Mouse (Mus musculus): ENCODE measurements around the gene Cryzl2. TPM values are rescaled to one million over a fixed set of nuclear protein-coding genes. Genes with fewer than 3 reads are reported as not detected.

Cryzl2 gene
- total RNA-seq, 1 experiment = 6.9 TPM

DNA sequence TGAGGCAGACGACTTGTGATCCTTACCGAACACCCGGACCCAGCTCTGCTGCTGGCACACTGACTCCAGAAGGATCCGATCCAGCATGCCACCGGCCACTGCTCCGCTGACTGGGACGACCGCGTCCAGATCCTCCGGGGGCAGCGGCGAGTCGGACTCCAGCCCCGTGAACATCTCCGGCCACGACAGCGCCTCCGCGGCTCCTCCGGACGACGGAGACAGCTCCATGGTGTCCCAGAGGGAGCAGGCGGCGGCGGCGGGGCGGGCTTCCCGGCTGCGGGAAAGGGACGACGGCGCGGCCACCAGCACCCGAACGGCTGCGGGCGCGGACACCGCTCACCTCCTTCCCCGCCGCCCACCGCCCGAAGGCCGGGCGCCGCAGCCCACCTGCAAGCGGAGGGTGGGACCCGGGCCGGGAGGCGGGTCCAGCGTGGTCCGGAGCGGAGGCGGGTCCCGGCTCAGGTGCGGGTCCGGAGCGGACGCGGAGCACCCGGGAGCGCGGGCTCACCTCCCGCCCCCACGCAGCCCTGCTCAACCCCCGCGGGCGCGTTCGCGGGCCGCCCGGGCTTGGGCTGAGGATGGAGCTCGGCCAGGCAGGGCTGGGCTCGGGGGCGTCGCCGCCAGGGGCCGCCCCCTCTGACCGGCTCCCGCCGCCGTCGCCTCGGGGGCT lies 46.5 kb upstream of the Cryzl2 start:
- H3K4me3 ChIP-seq (ENCODE audit: insufficient read depth in 1 of 2, low read depth in 1 of 2, low read length in 2 of 2, poor library complexity in 1 of 2, severe bottlenecking in 1 of 2) = peak overlapping the region; percentile 88 to 90
- 0 out of 4 replicates have a peak, but pooled peaks cover 0 to 1% of the 10 kb centered on the region in 2 experiments for H3K4me1 ChIP-seq (ENCODE audit: control insufficient read depth in 2 of 2, insufficient read depth in 2 of 2, low read length in 2 of 2, poor library complexity in 1 of 2)
- in situ Hi-C loops (cut with MboI; ENCODE audit: low sequenced_read_pairs in 2 of 2, unreplicated experiment in 2 of 2) = no loop called here
- H3K27ac ChIP-seq (ENCODE audit: insufficient read depth, low read depth, low read length, poor library complexity, severe bottlenecking) = peak overlapping the region; percentile 54; the same call in 1 of the 2 replicates
- peak overlapping the region; percentile 85 for H3K9ac ChIP-seq (ENCODE audit: insufficient read depth, low read depth, low read length, poor library complexity, severe bottlenecking)
- H3K36me3 ChIP-seq (ENCODE audit: control insufficient read depth, insufficient read depth, low read length, poor library complexity, severe bottlenecking) = no peaks in the 10 kb centered on the region
- TF ChIP-seq HCFC1 (IDR thresholded peaks at IDR 0.05; ENCODE audit: borderline replicate concordance, insufficient read depth, low read length) = no peak
- no peak for TF ChIP-seq ZNF384 (IDR thresholded peaks at IDR 0.05; ENCODE audit: low read depth, low read length)
- TF ChIP-seq ZC3H11A (IDR thresholded peaks at IDR 0.05; ENCODE audit: borderline replicate concordance, low read depth, low read length) = no peak
- no peak for TF ChIP-seq MAFK (IDR thresholded peaks at IDR 0.05; ENCODE audit: insufficient read depth, low read depth, low read length)
- H3K9me3 ChIP-seq (ENCODE audit: control insufficient read depth, insufficient read depth, low read depth, low read length) = no peaks in the 10 kb centered on the region
- DNase-seq (ENCODE audit: low read depth, low spot score) = no peak

DNA sequence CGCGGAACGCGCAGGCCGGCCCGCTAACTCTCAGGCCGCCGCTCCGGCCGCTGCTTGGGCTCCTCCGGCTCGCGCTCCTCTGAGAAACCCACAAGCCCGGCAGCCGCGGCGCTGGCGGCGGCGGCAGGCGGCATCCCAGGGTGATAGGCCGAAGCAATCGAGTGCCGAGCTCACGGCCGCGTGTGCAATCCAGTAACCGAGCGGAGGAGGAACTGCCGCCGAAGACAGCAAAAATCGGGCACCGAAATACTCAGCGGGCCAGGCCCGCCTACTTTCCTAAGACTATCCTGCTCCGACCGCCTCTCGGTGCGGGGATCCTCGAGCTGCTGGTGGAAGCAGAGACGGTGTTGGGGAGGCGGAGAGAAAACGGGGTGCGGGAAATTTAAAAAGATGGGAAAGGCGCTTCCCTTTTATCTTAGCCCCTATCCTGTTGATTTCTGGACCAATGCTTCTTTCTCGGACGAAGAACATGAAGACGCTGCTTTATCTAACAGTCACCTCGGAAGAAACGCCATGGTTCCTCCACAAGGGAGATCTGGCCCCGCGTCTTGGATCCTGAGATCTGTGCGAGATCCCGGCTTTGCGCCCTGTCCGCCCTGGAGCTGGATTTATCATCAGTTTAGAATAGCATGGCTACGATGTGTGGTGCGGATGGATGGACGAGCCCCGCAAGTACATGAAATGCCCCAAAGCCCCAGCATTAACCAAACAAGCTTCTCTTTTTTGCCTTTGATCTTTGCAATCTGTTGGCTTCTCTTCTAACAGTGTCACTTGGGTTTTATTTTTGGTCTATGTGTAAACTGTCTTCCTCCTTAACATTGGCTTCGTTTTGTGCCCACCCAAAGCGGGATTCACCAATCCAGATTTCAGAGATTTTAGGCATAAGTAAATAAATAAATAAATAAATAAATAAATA lies 45.7 kb upstream of the Cryzl2 start, which contains the start of gene Rasal2:
TSS of gene Rasal2 (minus strand) at position 142 of the 916 bp plus-strand sequence.
- in situ Hi-C loops (cut with MboI; ENCODE audit: low sequenced_read_pairs in 2 of 2, unreplicated experiment in 2 of 2) = no loop called here
- 0 out of 4 replicates have a peak, but pooled peaks cover 0 to 1% of the 10 kb centered on the region in 2 experiments for H3K4me1 ChIP-seq (ENCODE audit: control insufficient read depth in 2 of 2, insufficient read depth in 2 of 2, low read length in 2 of 2, poor library complexity in 1 of 2)
- peak within 1 kb of the TSS; percentile 54; the same call in 1 of the 2 replicates for H3K27ac ChIP-seq (ENCODE audit: insufficient read depth, low read depth, low read length, poor library complexity, severe bottlenecking)
- peak; percentile 93 for DNase-seq (ENCODE audit: low read depth, low spot score)
- H3K9me3 ChIP-seq (ENCODE audit: control insufficient read depth, insufficient read depth, low read depth, low read length) = no peaks in the 10 kb centered on the region
- TF ChIP-seq ZNF384 (IDR thresholded peaks at IDR 0.05; ENCODE audit: low read depth, low read length) (no peak), HCFC1 (IDR thresholded peaks at IDR 0.05; ENCODE audit: borderline replicate concordance, insufficient read depth, low read length) (peak; percentile 80)
- H3K4me3 ChIP-seq (ENCODE audit: insufficient read depth in 1 of 2, low read depth in 1 of 2, low read length in 2 of 2, poor library complexity in 1 of 2, severe bottlenecking in 1 of 2) = peak within 1 kb of the TSS; percentile 88 to 90
- no peaks in the 10 kb centered on the region for H3K36me3 ChIP-seq (ENCODE audit: control insufficient read depth, insufficient read depth, low read length, poor library complexity, severe bottlenecking)
- H3K9ac ChIP-seq (ENCODE audit: insufficient read depth, low read depth, low read length, poor library complexity, severe bottlenecking) = peak within 1 kb of the TSS; percentile 85

DNA sequence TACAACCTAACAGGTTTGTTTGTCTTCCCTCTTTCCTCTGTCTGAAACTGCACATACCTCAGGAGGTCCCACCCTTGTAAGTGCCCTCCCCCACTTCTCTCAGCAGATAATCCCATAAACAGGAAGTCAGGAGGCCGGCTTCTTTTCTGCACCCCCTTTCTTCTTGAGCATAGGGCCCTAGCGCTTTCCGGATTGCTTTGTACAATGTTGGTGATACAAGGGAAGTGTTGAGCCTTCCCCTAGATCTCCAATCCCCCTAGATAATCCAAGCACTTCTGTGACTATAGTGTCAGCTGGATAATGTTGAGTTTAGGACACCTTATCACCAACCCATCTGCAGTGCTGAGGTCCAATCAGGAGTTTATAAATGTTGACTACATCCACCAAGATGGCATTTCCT lies 42.6 kb upstream of the Cryzl2 start:
- H3K36me3 ChIP-seq (ENCODE audit: control insufficient read depth, insufficient read depth, low read length, poor library complexity, severe bottlenecking) = no peaks in the 10 kb centered on the region
- in situ Hi-C loops (cut with MboI; ENCODE audit: low sequenced_read_pairs in 2 of 2, unreplicated experiment in 2 of 2) = no loop called here
- 0 out of 4 replicates have a peak, but pooled peaks cover 0 to 1% of the 10 kb centered on the region in 2 experiments for H3K4me1 ChIP-seq (ENCODE audit: control insufficient read depth in 2 of 2, insufficient read depth in 2 of 2, low read length in 2 of 2, poor library complexity in 1 of 2)
- TF ChIP-seq ZC3H11A (IDR thresholded peaks at IDR 0.05; ENCODE audit: borderline replicate concordance, low read depth, low read length) (no peak), CHD2 (IDR thresholded peaks at IDR 0.05; ENCODE audit: low read depth, low read length) (no peak), MAFK (IDR thresholded peaks at IDR 0.05; ENCODE audit: insufficient read depth, low read depth, low read length) (no peak), HCFC1 (IDR thresholded peaks at IDR 0.05; ENCODE audit: borderline replicate concordance, insufficient read depth, low read length) (no peak), ZNF384 (IDR thresholded peaks at IDR 0.05; ENCODE audit: low read depth, low read length) (no peak)
- no peak overlapping the region for H3K9ac ChIP-seq (ENCODE audit: insufficient read depth, low read depth, low read length, poor library complexity, severe bottlenecking)
- H3K27ac ChIP-seq (ENCODE audit: insufficient read depth, low read depth, low read length, poor library complexity, severe bottlenecking) = no peak overlapping the region
- DNase-seq (ENCODE audit: low read depth, low spot score) = no peak
- no peaks in the 10 kb centered on the region for H3K9me3 ChIP-seq (ENCODE audit: control insufficient read depth, insufficient read depth, low read depth, low read length)
- no peak overlapping the region for H3K4me3 ChIP-seq (ENCODE audit: insufficient read depth in 1 of 2, low read depth in 1 of 2, low read length in 2 of 2, poor library complexity in 1 of 2, severe bottlenecking in 1 of 2)

DNA sequence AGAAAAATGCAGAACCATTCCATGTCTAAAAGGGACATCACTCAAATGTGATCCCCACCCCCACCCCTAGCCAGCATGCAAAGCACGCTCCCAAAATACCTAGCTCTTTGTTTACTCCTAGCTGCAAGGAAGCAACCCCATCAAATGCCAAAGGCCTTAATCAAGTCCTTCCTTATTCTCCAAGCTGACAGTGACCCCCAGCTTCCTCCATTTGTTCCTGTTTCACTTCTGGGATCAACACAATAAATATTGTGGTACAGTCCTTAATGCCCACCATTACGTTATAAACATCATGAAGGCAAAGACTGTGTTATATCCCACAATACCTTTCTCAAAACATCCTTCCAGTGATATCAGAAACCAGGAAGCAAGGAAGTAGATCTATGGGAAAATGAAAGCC lies 41.7 kb upstream of the Cryzl2 start:
- H3K4me1 ChIP-seq (ENCODE audit: control insufficient read depth in 2 of 2, insufficient read depth in 2 of 2, low read length in 2 of 2, poor library complexity in 1 of 2) = 0 out of 4 replicates have a peak, but pooled peaks cover 0 to 1% of the 10 kb centered on the region in 2 experiments
- in situ Hi-C loops (cut with MboI; ENCODE audit: low sequenced_read_pairs in 2 of 2, unreplicated experiment in 2 of 2) = no loop called here
- no peak for DNase-seq (ENCODE audit: low read depth, low spot score)
- no peak for TF ChIP-seq CHD2 (IDR thresholded peaks at IDR 0.05; ENCODE audit: low read depth, low read length)
- no peak for TF ChIP-seq MAFK (IDR thresholded peaks at IDR 0.05; ENCODE audit: insufficient read depth, low read depth, low read length)
- no peak for TF ChIP-seq HCFC1 (IDR thresholded peaks at IDR 0.05; ENCODE audit: borderline replicate concordance, insufficient read depth, low read length)
- no peak for TF ChIP-seq ZC3H11A (IDR thresholded peaks at IDR 0.05; ENCODE audit: borderline replicate concordance, low read depth, low read length)
- TF ChIP-seq ZNF384 (IDR thresholded peaks at IDR 0.05; ENCODE audit: low read depth, low read length) = no peak
- H3K9ac ChIP-seq (ENCODE audit: insufficient read depth, low read depth, low read length, poor library complexity, severe bottlenecking) = no peak overlapping the region
- no peak overlapping the region for H3K27ac ChIP-seq (ENCODE audit: insufficient read depth, low read depth, low read length, poor library complexity, severe bottlenecking)
- H3K9me3 ChIP-seq (ENCODE audit: control insufficient read depth, insufficient read depth, low read depth, low read length) = no peaks in the 10 kb centered on the region
- H3K4me3 ChIP-seq (ENCODE audit: insufficient read depth in 1 of 2, low read depth in 1 of 2, low read length in 2 of 2, poor library complexity in 1 of 2, severe bottlenecking in 1 of 2) = no peak overlapping the region
- no peaks in the 10 kb centered on the region for H3K36me3 ChIP-seq (ENCODE audit: control insufficient read depth, insufficient read depth, low read length, poor library complexity, severe bottlenecking)

Data from ES-E14 (cell line).